Mouse (Mus musculus): Measurements from ENCODE around the gene Oxct2b. TPM values are rescaled to one million over a fixed set of nuclear protein-coding genes. Genes with fewer than 3 reads are reported as not detected.
"Not testable (repeated sequence)": the region's sequence is repeated elsewhere in the genome, so short reads cannot be mapped to it uniquely, and the experiment has no call there.

Oxct2b gene
- total and polyA plus RNA-seq, 2 experiments = not detected

- TF ChIP-seq CTCF (IDR thresholded peaks at IDR 0.05; ENCODE audit: low read depth, low read length) = no peak
- TF ChIP-seq POLR2A (IDR thresholded peaks at IDR 0.05; ENCODE audit: extremely low read depth, insufficient read depth, low read length) = no peak
- DNase-seq (ENCODE audit: extremely low read depth, low read depth, low spot score) = peak; percentile 95
- peak overlapping the region; percentile 52 for H3K4me3 ChIP-seq (ENCODE audit: insufficient read depth, low read depth, low read length)
- H3K36me3 ChIP-seq (ENCODE audit: control insufficient read depth, insufficient read depth, low read length) = no peaks in the 10 kb centered on the region
- no peaks in the 10 kb centered on the region for H3K27me3 ChIP-seq (ENCODE audit: control insufficient read depth, insufficient read depth, low read length)
- peak overlapping the region; percentile 75 for H3K9ac ChIP-seq (ENCODE audit: low read depth, low read length)
- 18% methylated on average over 17 of the region's 17 CpGs for WGBS
- no peaks in the 10 kb centered on the region for H3K79me2 ChIP-seq (ENCODE audit: control insufficient read depth, insufficient read depth, low read length)
- H3K4me1 ChIP-seq (ENCODE audit: control insufficient read depth, insufficient read depth, low read length) = peaks cover 3% of the 10 kb centered on the region
- peak overlapping the region; percentile 56; the same call in 1 of the 2 replicates for H3K27ac ChIP-seq (replicated peaks; ENCODE audit: insufficient read depth, low read depth, low read length)
These were observed 22.8 kb upstream of the Oxct2b start for GRCm38 (mm10) chr4:123093064-123093776.

- Histone ChIP-seq H3K27me3 (ENCODE audit: control insufficient read depth, insufficient read depth, low read length) (no peaks in the 10 kb centered on the region), H3K4me1 (ENCODE audit: control insufficient read depth, insufficient read depth, low read length) (peaks cover 3% of the 10 kb centered on the region), H3K9ac (ENCODE audit: low read depth, low read length) (no peak overlapping the region), H3K4me3 (ENCODE audit: insufficient read depth, low read depth, low read length) (no peak overlapping the region), H3K79me2 (ENCODE audit: control insufficient read depth, insufficient read depth, low read length) (no peaks in the 10 kb centered on the region), H3K36me3 (ENCODE audit: control insufficient read depth, insufficient read depth, low read length) (no peaks in the 10 kb centered on the region), H3K27ac (replicated peaks; ENCODE audit: insufficient read depth, low read depth, low read length) (no peak overlapping the region)
- peak; percentile 13 for DNase-seq (ENCODE audit: extremely low read depth, low read depth, low spot score)
- no peak for TF ChIP-seq POLR2A (IDR thresholded peaks at IDR 0.05; ENCODE audit: extremely low read depth, insufficient read depth, low read length)
- 15% methylated on average over 9 of the region's 9 CpGs for WGBS
These were observed 22.2 kb upstream of the Oxct2b start for GRCm38 (mm10) chr4:123093869-123094268.

GRCm38 (mm10) chr4:123104651-123105450 is 11.2 kb upstream of the Oxct2b start, which contains the start of gene Bmp8b:
TSS of gene Bmp8b (plus strand) at chr4:123105165.
- peaks cover 2% of the 10 kb centered on the region; the same call in 1 of the 2 replicates for H3K4me1 ChIP-seq (ENCODE audit: control insufficient read depth, insufficient read depth, low read length)
- TF ChIP-seq POLR2A (IDR thresholded peaks at IDR 0.05; ENCODE audit: extremely low read depth, insufficient read depth, low read length) (no peak), CTCF (IDR thresholded peaks at IDR 0.05; ENCODE audit: low read depth, low read length) (no peak)
- DNase-seq (ENCODE audit: extremely low read depth, low read depth, low spot score) = no peak
- WGBS = 19% methylated on average over 75 of the region's 75 CpGs
- H3K27ac ChIP-seq (replicated peaks; ENCODE audit: insufficient read depth, low read depth, low read length) = no peak within 1 kb of the TSS
- peaks cover 12% of the 10 kb centered on the region for H3K27me3 ChIP-seq (ENCODE audit: control insufficient read depth, insufficient read depth, low read length)
- H3K36me3 ChIP-seq (ENCODE audit: control insufficient read depth, insufficient read depth, low read length) = no peaks in the 10 kb centered on the region
- no peaks in the 10 kb centered on the region for H3K79me2 ChIP-seq (ENCODE audit: control insufficient read depth, insufficient read depth, low read length)
- H3K9ac ChIP-seq (ENCODE audit: low read depth, low read length) = no peak within 1 kb of the TSS
- no peak within 1 kb of the TSS; the same call in 1 of the 2 replicates for H3K4me3 ChIP-seq (ENCODE audit: insufficient read depth, low read depth, low read length)

- Histone ChIP-seq H3K4me1 (ENCODE audit: control insufficient read depth, insufficient read depth, low read length) (peaks cover 2% of the 10 kb centered on the region; the same call in 1 of the 2 replicates), H3K4me3 (ENCODE audit: insufficient read depth, low read depth, low read length) (no peak overlapping the region), H3K9ac (ENCODE audit: low read depth, low read length) (no peak overlapping the region), H3K36me3 (ENCODE audit: control insufficient read depth, insufficient read depth, low read length) (no peaks in the 10 kb centered on the region), H3K27me3 (ENCODE audit: control insufficient read depth, insufficient read depth, low read length) (peaks cover 12% of the 10 kb centered on the region), H3K79me2 (ENCODE audit: control insufficient read depth, insufficient read depth, low read length) (no peaks in the 10 kb centered on the region), H3K27ac (replicated peaks; ENCODE audit: insufficient read depth, low read depth, low read length) (no peak overlapping the region)
- TF ChIP-seq CTCF (IDR thresholded peaks at IDR 0.05; ENCODE audit: low read depth, low read length) (no peak), POLR2A (IDR thresholded peaks at IDR 0.05; ENCODE audit: extremely low read depth, insufficient read depth, low read length) (no peak)
- DNase-seq (ENCODE audit: extremely low read depth, low read depth, low spot score) = no peak
- WGBS = 25% methylated on average over 24 of the region's 24 CpGs
These were observed 10.6 kb upstream of the Oxct2b start for GRCm38 (mm10) chr4:123105451-123105790.

GRCm38 (mm10) chr4:123105929-123106328 is 10.1 kb upstream of the Oxct2b start:
- H3K27ac ChIP-seq (replicated peaks; ENCODE audit: insufficient read depth, low read depth, low read length); H3K4me3 ChIP-seq (ENCODE audit: insufficient read depth, low read depth, low read length); H3K4me1 ChIP-seq (ENCODE audit: control insufficient read depth, insufficient read depth, low read length); H3K36me3 ChIP-seq (ENCODE audit: control insufficient read depth, insufficient read depth, low read length); H3K79me2 ChIP-seq (ENCODE audit: control insufficient read depth, insufficient read depth, low read length); H3K9ac ChIP-seq (ENCODE audit: low read depth, low read length): not testable (repeated sequence)
- peak; percentile 21 for DNase-seq (ENCODE audit: extremely low read depth, low read depth, low spot score)
- WGBS = 25% methylated on average over 7 of the region's 7 CpGs
- peaks cover 12% of the 10 kb centered on the region for H3K27me3 ChIP-seq (ENCODE audit: control insufficient read depth, insufficient read depth, low read length)

GRCm38 (mm10) chr4:123106864-123107263 is 9.2 kb upstream of the Oxct2b start:
- Histone ChIP-seq H3K27ac (replicated peaks; ENCODE audit: insufficient read depth, low read depth, low read length) (no peak overlapping the region), H3K9ac (ENCODE audit: low read depth, low read length) (no peak overlapping the region), H3K79me2 (ENCODE audit: control insufficient read depth, insufficient read depth, low read length) (no peaks in the 10 kb centered on the region), H3K4me3 (ENCODE audit: insufficient read depth, low read depth, low read length) (no peak overlapping the region), H3K36me3 (ENCODE audit: control insufficient read depth, insufficient read depth, low read length) (no peaks in the 10 kb centered on the region), H3K27me3 (ENCODE audit: control insufficient read depth, insufficient read depth, low read length) (peaks cover 12% of the 10 kb centered on the region), H3K4me1 (ENCODE audit: control insufficient read depth, insufficient read depth, low read length) (peaks cover 2% of the 10 kb centered on the region; the same call in 1 of the 2 replicates)
- TF ChIP-seq CTCF (IDR thresholded peaks at IDR 0.05; ENCODE audit: low read depth, low read length) (no peak), POLR2A (IDR thresholded peaks at IDR 0.05; ENCODE audit: extremely low read depth, insufficient read depth, low read length) (no peak)
- 100% methylated on average over 2 of the region's 2 CpGs for WGBS
- no peak for DNase-seq (ENCODE audit: extremely low read depth, low read depth, low spot score)
